ENCODE assay signal across 16 mouse cellular contexts in the genomic region with DNA sequence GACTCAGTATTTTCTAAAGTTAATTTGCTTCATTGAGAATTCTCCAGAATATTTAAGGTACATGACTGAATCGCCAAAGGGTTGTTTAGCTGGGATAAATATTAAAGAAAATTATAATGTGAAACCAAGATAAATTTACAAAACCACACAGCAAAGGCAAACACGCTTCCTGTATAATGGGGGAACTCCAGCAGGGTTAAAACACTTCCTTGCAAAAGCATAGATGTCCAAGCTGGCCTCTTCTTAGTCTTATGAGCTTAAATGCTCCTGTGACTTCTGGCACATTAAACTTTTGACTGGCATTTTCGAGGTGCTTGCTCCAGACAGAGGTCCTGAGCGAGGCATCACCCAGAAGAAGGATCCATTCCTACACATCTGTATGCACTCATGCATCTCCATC.
"Had no signal": no experiment of that assay in that cellular context is flagged by ENCODE, and none has a peak within 500 bp of the region (broad histone marks: within the 10 kb centered on the region; RNA-seq: fewer than 3 reads in every experiment).

No protein-coding gene starts in this region.

- H3K27ac ChIP-seq: kidney, embryonic 15.5 days; left cerebral cortex, adult 2 months; limb, embryonic 10.5 days; liver, embryonic 15.5 days; neural tube, embryonic 15.5 days had no signal

- H3K4me1 ChIP-seq: kidney, embryonic 15.5 days; liver, embryonic 15.5 days had no signal

- H3K9ac ChIP-seq: kidney, embryonic 15.5 days; liver, embryonic 15.5 days; neural tube, embryonic 15.5 days had no signal

- H3K4me3 ChIP-seq: kidney, embryonic 15.5 days; left cerebral cortex, adult 2 months; limb, embryonic 10.5 days; liver, embryonic 15.5 days; midbrain, embryonic 10.5 days; myocyte; neural tube, embryonic 15.5 days had no signal

- ATAC-seq: lung, postnatal 0 days had no signal

- H3K36me3 ChIP-seq: kidney, embryonic 15.5 days; limb, embryonic 10.5 days had no signal

- H3K27me3 ChIP-seq: kidney, embryonic 15.5 days; liver, embryonic 15.5 days had no signal

- H3K9me3 ChIP-seq: kidney, embryonic 15.5 days; limb, embryonic 10.5 days; liver, embryonic 15.5 days; midbrain, embryonic 10.5 days; neural tube, embryonic 15.5 days had no signal

- DNase-seq: kidney, postnatal 14 days; lung, adult 2 months; lung, postnatal 4 days; midbrain, embryonic 14.5 days; right cerebral cortex, postnatal 4 days; spleen, adult 18-20 months; thymus, postnatal 36 days had no signal

- H3K4me2 ChIP-seq: kidney, embryonic 15.5 days; liver, embryonic 11.5 days; liver, embryonic 15.5 days; neural tube, embryonic 15.5 days had no signal
